18 mouse cellular contexts compared by ENCODE assay signal in genomic region chr4:89458628-89459345, GRCm38 (mm10).
DNase-seq lines count a peak whose midpoint lies in the region; ATAC-seq and TF ChIP-seq lines count a peak whose summit lies in the region.
"Had no signal": no experiment of that assay in that cellular context is flagged by ENCODE, and none has a peak within 500 bp of the region (broad histone marks: within the 10 kb centered on the region; RNA-seq: fewer than 3 reads in every experiment).

No protein-coding gene starts in this region.

- H3K27ac ChIP-seq in kidney, postnatal 0 days, result no peak overlapping the region
- H3K27ac ChIP-seq: forebrain, embryonic 15.5 days; hindbrain, embryonic 10.5 days; intestine, embryonic 15.5 days; liver, embryonic 12.5 days had no signal

- H3K9me3 ChIP-seq in kidney, postnatal 0 days (replicated peaks; ENCODE audit: low read length), result no peaks in the 10 kb centered on the region
- H3K9me3 ChIP-seq: forebrain, embryonic 15.5 days; hindbrain, embryonic 10.5 days; intestine, embryonic 15.5 days; liver, embryonic 12.5 days had no signal

- no peak for TF ChIP-seq CTCF in kidney, postnatal 0 days (IDR thresholded peaks at IDR 0.05; ENCODE audit: low read depth)

- H3K36me3 ChIP-seq in kidney, postnatal 0 days (ENCODE audit: insufficient read depth, low read length), result no peaks in the 10 kb centered on the region
- H3K36me3 ChIP-seq: forebrain, embryonic 15.5 days; hindbrain, embryonic 10.5 days; intestine, embryonic 15.5 days; liver, embryonic 12.5 days had no signal

- peak; percentile 6 for DNase-seq in kidney, postnatal 0 days (ENCODE audit: low spot score)
- DNase-seq in kidney, postnatal 4 days, result no peak
- DNase-seq in 416B (ENCODE audit: low read depth), result peak; percentile 83
- DNase-seq in MEL-GATA-1-ER (ENCODE audit: extremely low read depth, low read depth), result peak; percentile 91
- DNase-seq in lung, postnatal 25 days (ENCODE audit: low spot score), result peak; percentile 50
- no peak for DNase-seq in adrenal gland, postnatal 25 days
- DNase-seq in layer of hippocampus, postnatal 36 days, result no peak
- DNase-seq in thymus, postnatal 14 days, result no peak
- DNase-seq: adrenal gland, adult 8-10 months; cerebellum, adult 11-12 months; cerebellum, postnatal 25 days; kidney, postnatal 36 days; thymus, adult 18-20 months had no signal

- no peak overlapping the region for H3K9ac ChIP-seq in kidney, postnatal 0 days (ENCODE audit: low read depth, low read length)
- H3K9ac ChIP-seq: forebrain, embryonic 15.5 days; intestine, embryonic 15.5 days; liver, embryonic 12.5 days had no signal

- WGBS in kidney, postnatal 0 days, result 28% methylated on average over 2 of the region's 2 CpGs

- H3K4me1 ChIP-seq in kidney, postnatal 0 days (replicated peaks; ENCODE audit: insufficient read depth, low read length), result peaks cover 3% of the 10 kb centered on the region; the same call in 1 of the 2 replicates
- H3K4me1 ChIP-seq: forebrain, embryonic 15.5 days; hindbrain, embryonic 10.5 days; intestine, embryonic 15.5 days; liver, embryonic 12.5 days had no signal

- H3K4me2 ChIP-seq in kidney, postnatal 0 days (ENCODE audit: low read length), result no peak overlapping the region
- H3K4me2 ChIP-seq: forebrain, embryonic 15.5 days; intestine, embryonic 15.5 days; liver, embryonic 12.5 days had no signal

- no peaks in the 10 kb centered on the region for H3K27me3 ChIP-seq in kidney, postnatal 0 days (ENCODE audit: insufficient read depth, low read length)
- H3K27me3 ChIP-seq: forebrain, embryonic 15.5 days; intestine, embryonic 15.5 days; liver, embryonic 12.5 days had no signal

- no peak overlapping the region for H3K4me3 ChIP-seq in kidney, postnatal 0 days (replicated peaks; ENCODE audit: low read depth, low read length)
- H3K4me3 ChIP-seq: erythroblast, embryonic 14.5 days; forebrain, embryonic 15.5 days; hindbrain, embryonic 10.5 days; intestine, embryonic 15.5 days; liver, embryonic 12.5 days had no signal

- ATAC-seq in kidney, postnatal 0 days (replicated peaks; ENCODE audit: low FRiP score, low read depth), result no peak
- ATAC-seq: forebrain, embryonic 15.5 days; intestine, embryonic 15.5 days; liver, embryonic 12.5 days had no signal

Comparison
In these comparisons a context has a peak if more than half of its experiments do, and no peak if none do; other contexts are left out.
1. DNase-seq: peak in kidney, postnatal 0 days (single experiment), 416B (single experiment), MEL-GATA-1-ER (single experiment) and lung, postnatal 25 days (single experiment); none in kidney, postnatal 4 days (0 of 2), adrenal gland, postnatal 25 days (single experiment), layer of hippocampus, postnatal 36 days (0 of 2) and thymus, postnatal 14 days (single experiment).